In genomic region chr9:66116890-66117289, GRCm38 (mm10) we compare ENCODE assay signal across 9 mouse cellular contexts. TPM values are rescaled to one million over a fixed set of nuclear protein-coding genes. Genes with fewer than 3 reads are reported as not detected.
DNase-seq lines count a peak whose midpoint lies in the region; ATAC-seq and TF ChIP-seq lines count a peak whose summit lies in the region.
"Had no signal": no experiment of that assay in that cellular context is flagged by ENCODE, and none has a peak within 500 bp of the region (broad histone marks: within the 10 kb centered on the region; RNA-seq: fewer than 3 reads in every experiment).

No protein-coding gene starts in this region.

- no peak for ATAC-seq in liver, postnatal 0 days
- ATAC-seq: forebrain, embryonic 15.5 days had no signal

- TF ChIP-seq CTCF in brain, embryonic 14.5 days (IDR thresholded peaks at IDR 0.05; ENCODE audit: borderline replicate concordance, extremely low read depth, insufficient read depth, insufficient read length), result no peak
- TF ChIP-seq CTCF in liver, postnatal 0 days (IDR thresholded peaks at IDR 0.05; ENCODE audit: low read depth), result no peak

- no peaks in the 10 kb centered on the region for H3K9me3 ChIP-seq in liver, postnatal 0 days (ENCODE audit: low read length)
- H3K9me3 ChIP-seq: forebrain, embryonic 15.5 days had no signal

- 64% methylated on average over 8 of the region's 8 CpGs for WGBS in liver, postnatal 0 days (ENCODE audit: insufficient replicate concordance)

- peak; percentile 17 to 18 for DNase-seq in cerebellum, postnatal 14 days
- DNase-seq in cerebellum, postnatal 4 days (ENCODE audit: low spot score in 2 of 2), result no peak
- peak; percentile 18 to 45 for DNase-seq in left cerebral cortex, postnatal 14 days (ENCODE audit: low spot score in 2 of 2)
- no peak for DNase-seq in left cerebral cortex, adult 18-20 months (ENCODE audit: low spot score in 2 of 2)
- peak; percentile 24 for DNase-seq in brain, embryonic 14.5 days (ENCODE audit: low read depth)
- no peak for DNase-seq in liver, postnatal 0 days
- DNase-seq in thymus, postnatal 14 days, result no peak
- DNase-seq in thymus, postnatal 25 days, result no peak

- no peak overlapping the region for H3K4me2 ChIP-seq in liver, postnatal 0 days (ENCODE audit: low read depth, low read length)
- H3K4me2 ChIP-seq: forebrain, embryonic 15.5 days had no signal

- no peak overlapping the region for H3K4me3 ChIP-seq in liver, postnatal 0 days (ENCODE audit: low read depth, low read length)
- H3K4me3 ChIP-seq: forebrain, embryonic 15.5 days had no signal

- intact Hi-C loops in left cerebral cortex, postnatal 14 days (cut with DNase I), result no loop called here

- H3K4me1 ChIP-seq in liver, postnatal 0 days (ENCODE audit: insufficient read depth), result peaks cover 21% of the 10 kb centered on the region

- no peaks in the 10 kb centered on the region for H3K27me3 ChIP-seq in liver, postnatal 0 days (ENCODE audit: insufficient read depth, low read length)
- H3K27me3 ChIP-seq: forebrain, embryonic 15.5 days had no signal

- no peak for TF ChIP-seq POLR2A in brain, embryonic 14.5 days (IDR thresholded peaks at IDR 0.05; ENCODE audit: borderline replicate concordance, extremely low read depth, insufficient read depth, insufficient read length, poor library complexity, severe bottlenecking)

- H3K36me3 ChIP-seq in liver, postnatal 0 days (replicated peaks; ENCODE audit: insufficient read depth, low read length), result peaks cover 15% of the 10 kb centered on the region; the same call in 1 of the 2 replicates

- H3K27ac ChIP-seq in liver, postnatal 0 days (ENCODE audit: low read depth), result 0 out of 2 replicates have a peak overlapping the region, but pooled peaks have one; percentile 45
- H3K27ac ChIP-seq: forebrain, embryonic 15.5 days had no signal

- H3K9ac ChIP-seq in liver, postnatal 0 days (replicated peaks), result no peak overlapping the region
- H3K9ac ChIP-seq: forebrain, embryonic 15.5 days had no signal

- no peak for TF ChIP-seq EP300 in liver, postnatal 0 days (IDR thresholded peaks at IDR 0.05; ENCODE audit: low read depth)

RNA-seq across cellular contexts. Expression of gene Snx1, which starts 9.5 kb away (rescaled TPM):
- 10 to 100 TPM; 51.6 to 56.3 TPM for total RNA-seq in left cerebral cortex, postnatal 14 days (2021)
- total RNA-seq in left cerebral cortex, adult 18-20 months (2021), result 10 to 100 TPM; 69.6 to 74.9 TPM
- polyA plus RNA-seq in brain, embryonic 14.5 days (2012; rRNA removed), result 75.6 and 101 TPM in 2 replicates
- polyA plus RNA-seq in liver, postnatal 0 days (2015; fragmentation: Nextera tagmentation; extraction: Ambion mirVana), result 30.4 and 34.5 TPM in 2 replicates

RNA-seq across cellular contexts. Expression of gene Ciao2a, which starts 9.5 kb away (rescaled TPM):
- total RNA-seq in left cerebral cortex, postnatal 14 days (2021), result 10 to 100 TPM; 26.8 to 28.0 TPM
- 10 to 100 TPM; 28.7 to 33.7 TPM for total RNA-seq in left cerebral cortex, adult 18-20 months (2021)
- polyA plus RNA-seq in brain, embryonic 14.5 days (2012; rRNA removed), result 35.8 and 36.3 TPM in 2 replicates
- 122 and 133 TPM in 2 replicates for polyA plus RNA-seq in liver, postnatal 0 days (2015; fragmentation: Nextera tagmentation; extraction: Ambion mirVana)

RNA-seq across cellular contexts. Expression of gene Dapk2, which starts 41.1 kb away (rescaled TPM):
- total RNA-seq in left cerebral cortex, postnatal 14 days (2021), result 1 to 10 TPM; 2.4 to 5.8 TPM
- total RNA-seq in left cerebral cortex, adult 18-20 months (2021), result 1 to 10 TPM; 2.5 to 2.7 TPM
- 1.0 and 1.1 TPM in 2 replicates for polyA plus RNA-seq in brain, embryonic 14.5 days (2012; rRNA removed)
- 21.6 and 23.4 TPM in 2 replicates for polyA plus RNA-seq in liver, postnatal 0 days (2015; fragmentation: Nextera tagmentation; extraction: Ambion mirVana)

RNA-seq across cellular contexts. Expression of gene Snx22, which starts 47.4 kb away (rescaled TPM):
- 1 to 10 TPM; 3.3 to 4.4 TPM for total RNA-seq in left cerebral cortex, postnatal 14 days (2021)
- total RNA-seq in left cerebral cortex, adult 18-20 months (2021), result 1 to 10 TPM; 3.7 to 4.4 TPM
- polyA plus RNA-seq in brain, embryonic 14.5 days (2012; rRNA removed), result 6.2 and 6.8 TPM in 2 replicates
- polyA plus RNA-seq in liver, postnatal 0 days (2015; fragmentation: Nextera tagmentation; extraction: Ambion mirVana), result 13.4 and 13.7 TPM in 2 replicates

RNA-seq across cellular contexts. Expression of gene Ppib, which starts 56.9 kb away (rescaled TPM):
- total RNA-seq in left cerebral cortex, postnatal 14 days (2021), result 100 to 1,000 TPM; 231 to 238 TPM
- 100 to 1,000 TPM; 158 to 163 TPM for total RNA-seq in left cerebral cortex, adult 18-20 months (2021)
- polyA plus RNA-seq in brain, embryonic 14.5 days (2012; rRNA removed), result 342 and 348 TPM in 2 replicates
- polyA plus RNA-seq in liver, postnatal 0 days (2015; fragmentation: Nextera tagmentation; extraction: Ambion mirVana), result 368 and 376 TPM in 2 replicates

Comparison
In these comparisons a context has a peak if more than half of its experiments do, and no peak if none do; other contexts are left out.
1. DNase-seq: peak in cerebellum, postnatal 14 days (2 of 2), left cerebral cortex, postnatal 14 days (2 of 2) and brain, embryonic 14.5 days (single experiment); none in cerebellum, postnatal 4 days (0 of 2), left cerebral cortex, adult 18-20 months (0 of 2), liver, postnatal 0 days (single experiment), thymus, postnatal 14 days (single experiment) and thymus, postnatal 25 days (single experiment).